In genomic region chr17:74271541-74272268, GRCm38 (mm10) we compare ENCODE assay signal across 17 mouse cellular contexts. TPM values are rescaled to one million over a fixed set of nuclear protein-coding genes. Genes with fewer than 3 reads are reported as not detected.
DNase-seq lines count a peak whose midpoint lies in the region; ATAC-seq lines count a peak whose summit lies in the region.
"Had no signal": no experiment of that assay in that cellular context is flagged by ENCODE, and none has a peak within 500 bp of the region (broad histone marks: within the 10 kb centered on the region; RNA-seq: fewer than 3 reads in every experiment).

No protein-coding gene starts in this region.

- no peak overlapping the region for H3K4me3 ChIP-seq in intestine, embryonic 15.5 days (replicated peaks)
- H3K4me3 ChIP-seq in megakaryocyte, embryonic 14.5 days (replicated peaks), result peak overlapping the region; percentile 91
- H3K4me3 ChIP-seq: embryonic facial prominence, embryonic 13.5 days; forebrain, embryonic 13.5 days; hindbrain, embryonic 12.5 days had no signal

- H3K27me3 ChIP-seq in intestine, embryonic 15.5 days (replicated peaks), result no peaks in the 10 kb centered on the region
- no peaks in the 10 kb centered on the region for H3K27me3 ChIP-seq in megakaryocyte, embryonic 14.5 days (replicated peaks)
- H3K27me3 ChIP-seq: embryonic facial prominence, embryonic 13.5 days; forebrain, embryonic 13.5 days; hindbrain, embryonic 12.5 days had no signal

- peak; percentile 42; the same call in 1 of the 2 replicates for ATAC-seq in intestine, embryonic 15.5 days
- ATAC-seq: forebrain, embryonic 13.5 days had no signal

- no peak overlapping the region for H3K4me2 ChIP-seq in intestine, embryonic 15.5 days (replicated peaks)
- H3K4me2 ChIP-seq: embryonic facial prominence, embryonic 13.5 days; forebrain, embryonic 13.5 days; hindbrain, embryonic 12.5 days had no signal

- no peaks in the 10 kb centered on the region for H3K4me1 ChIP-seq in intestine, embryonic 15.5 days (replicated peaks)
- H3K4me1 ChIP-seq in megakaryocyte, embryonic 14.5 days, result peaks cover 90% of the 10 kb centered on the region
- H3K4me1 ChIP-seq: embryonic facial prominence, embryonic 13.5 days; forebrain, embryonic 13.5 days; hindbrain, embryonic 12.5 days had no signal

- peak; percentile 33 for DNase-seq in kidney, postnatal 14 days
- DNase-seq in kidney, postnatal 25 days, result no peak
- DNase-seq in MEL-GATA-1-ER (ENCODE audit: extremely low read depth, low read depth), result peak; percentile 60
- DNase-seq in thymus, postnatal 4 days, result no peak
- DNase-seq in adrenal gland, adult (ENCODE audit: inconsistent age in 2 of 2, low spot score in 1 of 2), result no peak
- no peak for DNase-seq in embryo, embryonic 10 days (ENCODE audit: low spot score)
- DNase-seq: adrenal gland, postnatal 36 days; cerebellum, postnatal 36 days; lung, postnatal 10 days; midbrain, embryonic 14.5 days; right cerebral cortex, postnatal 25 days; thymus, adult 18-20 months had no signal

- 86% methylated on average over 3 of the region's 3 CpGs for WGBS in intestine, embryonic 15.5 days

- no peaks in the 10 kb centered on the region for H3K9me3 ChIP-seq in intestine, embryonic 15.5 days
- no peaks in the 10 kb centered on the region for H3K9me3 ChIP-seq in megakaryocyte, embryonic 14.5 days
- H3K9me3 ChIP-seq: embryonic facial prominence, embryonic 13.5 days; forebrain, embryonic 13.5 days; hindbrain, embryonic 12.5 days had no signal

- H3K27ac ChIP-seq in intestine, embryonic 15.5 days, result no peak overlapping the region
- H3K27ac ChIP-seq: embryonic facial prominence, embryonic 13.5 days; forebrain, embryonic 13.5 days; hindbrain, embryonic 12.5 days had no signal

- no peak overlapping the region for H3K9ac ChIP-seq in intestine, embryonic 15.5 days
- H3K9ac ChIP-seq: embryonic facial prominence, embryonic 13.5 days; forebrain, embryonic 13.5 days; hindbrain, embryonic 12.5 days had no signal

- H3K36me3 ChIP-seq in intestine, embryonic 15.5 days, result no peaks in the 10 kb centered on the region
- peaks cover 35% of the 10 kb centered on the region for H3K36me3 ChIP-seq in megakaryocyte, embryonic 14.5 days (replicated peaks; ENCODE audit: low read length)
- H3K36me3 ChIP-seq: embryonic facial prominence, embryonic 13.5 days had no signal

RNA-seq across cellular contexts. Expression of gene Memo1, which starts 23.6 kb away (rescaled TPM):
- 73.1 and 75.9 TPM in 2 replicates for polyA plus RNA-seq in intestine, embryonic 15.5 days (2015; fragmentation: Nextera tagmentation; extraction: Ambion mirVana)
- polyA plus RNA-seq in megakaryocyte, embryonic 14.5 days (2012; ENCODE audit: insufficient read depth, low replicate concordance), result 15.6 and 32.8 TPM in 2 replicates

RNA-seq across cellular contexts. Expression of gene Dpy30, which starts 52.0 kb away (rescaled TPM):
- polyA plus RNA-seq in intestine, embryonic 15.5 days (2015; fragmentation: Nextera tagmentation; extraction: Ambion mirVana), result 257 and 282 TPM in 2 replicates
- polyA plus RNA-seq in megakaryocyte, embryonic 14.5 days (2012; ENCODE audit: insufficient read depth, low replicate concordance), result 7.4 and 93.3 TPM in 2 replicates

Comparison
In these comparisons a context has a peak if more than half of its experiments do, and no peak if none do; other contexts are left out.
1. DNase-seq: peak in kidney, postnatal 14 days (single experiment) and MEL-GATA-1-ER (single experiment); none in kidney, postnatal 25 days (0 of 2), thymus, postnatal 4 days (single experiment), adrenal gland, adult (0 of 2) and embryo, embryonic 10 days (single experiment).